Mouse (Mus musculus): Measurements from ENCODE around the gene Ifitm2. TPM values are rescaled to one million over a fixed set of nuclear protein-coding genes. Genes with fewer than 3 reads are reported as not detected.
"Not testable (repeated sequence)": the region's sequence is repeated elsewhere in the genome, so short reads cannot be mapped to it uniquely, and the experiment has no call there.

Gene Ifitm2
- polyA plus RNA-seq, 1 experiment from 2014 or later, result 1,542 TPM

- Histone ChIP-seq H3K36me3 (no peaks in the 10 kb centered on the region), H3K4me3 (replicated peaks) (no peak overlapping the region), H3K4me2 (replicated peaks) (no peak overlapping the region), H3K9ac (no peak overlapping the region), H3K4me1 (0 out of 2 replicates have a peak, but pooled peaks cover 8% of the 10 kb centered on the region), H3K9me3 (replicated peaks) (no peaks in the 10 kb centered on the region), H3K27me3 (no peaks in the 10 kb centered on the region), H3K27ac (replicated peaks) (0 out of 2 replicates have a peak overlapping the region, but pooled peaks have one; percentile 53)
- 59% methylated on average over 17 of the region's 17 CpGs for WGBS
- no peak for ATAC-seq (ENCODE audit: insufficient number of reproducible peaks, low FRiP score, low TSS enrichment, low read depth)
Measured at GRCm38 (mm10) chr7:140987182-140988138, 31.7 kb upstream of the Ifitm2 start.

- 86% methylated on average over 7 of the region's 7 CpGs for WGBS
- no peaks in the 10 kb centered on the region for H3K4me1 ChIP-seq
- H3K9ac ChIP-seq, result no peak overlapping the region
- ATAC-seq (ENCODE audit: insufficient number of reproducible peaks, low FRiP score, low TSS enrichment, low read depth), result no peak
- H3K4me3 ChIP-seq (replicated peaks), result no peak overlapping the region
- no peaks in the 10 kb centered on the region for H3K27me3 ChIP-seq
- no peaks in the 10 kb centered on the region for H3K9me3 ChIP-seq (replicated peaks)
- H3K36me3 ChIP-seq, result no peaks in the 10 kb centered on the region
- no peak overlapping the region for H3K27ac ChIP-seq (replicated peaks)
- H3K4me2 ChIP-seq (replicated peaks), result no peak overlapping the region
Measured at GRCm38 (mm10) chr7:140982971-140983370, 27.2 kb upstream of the Ifitm2 start.

GRCm38 (mm10) chr7:140981704-140982103 is 25.9 kb upstream of the Ifitm2 start:
- ATAC-seq (ENCODE audit: insufficient number of reproducible peaks, low FRiP score, low TSS enrichment, low read depth), result no peak
- WGBS, result 79% methylated on average over 8 of the region's 8 CpGs
- H3K9me3 ChIP-seq (replicated peaks), result no peaks in the 10 kb centered on the region

GRCm38 (mm10) chr7:140976720-140977119 is 20.9 kb upstream of the Ifitm2 start:
- not testable (repeated sequence) for H3K9ac ChIP-seq; ATAC-seq (ENCODE audit: insufficient number of reproducible peaks, low FRiP score, low TSS enrichment, low read depth); H3K36me3 ChIP-seq; H3K27me3 ChIP-seq; H3K4me2 ChIP-seq (replicated peaks); H3K4me3 ChIP-seq (replicated peaks); H3K27ac ChIP-seq (replicated peaks); H3K9me3 ChIP-seq (replicated peaks)
- H3K4me1 ChIP-seq, result peaks cover 26% of the 10 kb centered on the region
- WGBS, result 78% methylated on average over 9 of the region's 9 CpGs

More at GRCm38 (mm10) chr7:140981704-140982103, 25.9 kb upstream of the Ifitm2 start:
- H3K4me2 ChIP-seq (replicated peaks), result no peak overlapping the region
- no peaks in the 10 kb centered on the region for H3K27me3 ChIP-seq
- H3K4me1 ChIP-seq, result no peaks in the 10 kb centered on the region
- H3K9ac ChIP-seq, result no peak overlapping the region
- no peak overlapping the region for H3K4me3 ChIP-seq (replicated peaks)
- no peaks in the 10 kb centered on the region for H3K36me3 ChIP-seq
- H3K27ac ChIP-seq (replicated peaks), result no peak overlapping the region

- Histone ChIP-seq H3K36me3 (no peaks in the 10 kb centered on the region), H3K9ac (no peak overlapping the region), H3K4me1 (peaks cover 37% of the 10 kb centered on the region), H3K27me3 (no peaks in the 10 kb centered on the region), H3K4me2 (replicated peaks) (no peak overlapping the region), H3K4me3 (replicated peaks) (no peak overlapping the region), H3K9me3 (replicated peaks) (no peaks in the 10 kb centered on the region), H3K27ac (replicated peaks) (0 out of 2 replicates have a peak overlapping the region, but pooled peaks have one; percentile 14)
- ATAC-seq (ENCODE audit: insufficient number of reproducible peaks, low FRiP score, low TSS enrichment, low read depth), result no peak
- 42% methylated on average over 3 of the region's 3 CpGs for WGBS
Measured at GRCm38 (mm10) chr7:140975465-140975864, 19.7 kb upstream of the Ifitm2 start.

GRCm38 (mm10) chr7:140974940-140975339 is 19.2 kb upstream of the Ifitm2 start:
- Histone ChIP-seq H3K9me3 (replicated peaks) (no peaks in the 10 kb centered on the region), H3K27me3 (no peaks in the 10 kb centered on the region), H3K4me1 (peaks cover 37% of the 10 kb centered on the region), H3K9ac (no peak overlapping the region), H3K27ac (replicated peaks) (0 out of 2 replicates have a peak overlapping the region, but pooled peaks have one; percentile 14), H3K36me3 (no peaks in the 10 kb centered on the region), H3K4me3 (replicated peaks) (no peak overlapping the region), H3K4me2 (replicated peaks) (no peak overlapping the region)
- WGBS, result 30% methylated on average over 9 of the region's 9 CpGs
- ATAC-seq (ENCODE audit: insufficient number of reproducible peaks, low FRiP score, low TSS enrichment, low read depth), result no peak

GRCm38 (mm10) chr7:140973396-140974165 is 17.8 kb upstream of the Ifitm2 start:
- ATAC-seq (ENCODE audit: insufficient number of reproducible peaks, low FRiP score, low TSS enrichment, low read depth), result no peak
- Histone ChIP-seq H3K27ac (replicated peaks) (peak overlapping the region; percentile 83), H3K36me3 (no peaks in the 10 kb centered on the region), H3K27me3 (no peaks in the 10 kb centered on the region), H3K4me3 (replicated peaks) (no peak overlapping the region), H3K4me2 (replicated peaks) (0 out of 2 replicates have a peak overlapping the region, but pooled peaks have one; percentile 3), H3K9me3 (replicated peaks) (no peaks in the 10 kb centered on the region), H3K4me1 (peaks cover 37% of the 10 kb centered on the region), H3K9ac (no peak overlapping the region)
- WGBS, result 28% methylated on average over 14 of the region's 14 CpGs

- Histone ChIP-seq H3K27me3 (no peaks in the 10 kb centered on the region), H3K9me3 (replicated peaks) (no peaks in the 10 kb centered on the region), H3K36me3 (no peaks in the 10 kb centered on the region), H3K9ac (no peak overlapping the region), H3K4me1 (peaks cover 49% of the 10 kb centered on the region), H3K4me3 (replicated peaks) (no peak overlapping the region), H3K27ac (replicated peaks) (peak overlapping the region; percentile 84), H3K4me2 (replicated peaks) (peak overlapping the region; percentile 17)
- WGBS, result 41% methylated on average over 8 of the region's 8 CpGs
- ATAC-seq (ENCODE audit: insufficient number of reproducible peaks, low FRiP score, low TSS enrichment, low read depth), result peak; percentile 12; the same call in 1 of the 2 replicates
Measured at GRCm38 (mm10) chr7:140971479-140972171, 15.8 kb upstream of the Ifitm2 start.

- Histone ChIP-seq H3K9ac (no peak overlapping the region), H3K27ac (replicated peaks) (peak overlapping the region; percentile 84), H3K36me3 (no peaks in the 10 kb centered on the region), H3K27me3 (no peaks in the 10 kb centered on the region), H3K4me2 (replicated peaks) (no peak overlapping the region), H3K9me3 (replicated peaks) (no peaks in the 10 kb centered on the region), H3K4me3 (replicated peaks) (no peak overlapping the region), H3K4me1 (peaks cover 49% of the 10 kb centered on the region)
- WGBS, result 44% methylated on average over 7 of the region's 7 CpGs
- no peak for ATAC-seq (ENCODE audit: insufficient number of reproducible peaks, low FRiP score, low TSS enrichment, low read depth)
Measured at GRCm38 (mm10) chr7:140970931-140971330, 15.1 kb upstream of the Ifitm2 start.

GRCm38 (mm10) chr7:140968710-140969109 is 12.9 kb upstream of the Ifitm2 start:
- Histone ChIP-seq H3K4me2 (replicated peaks) (peak overlapping the region; percentile 39), H3K4me1 (peaks cover 35% of the 10 kb centered on the region), H3K4me3 (replicated peaks) (peak overlapping the region; percentile 26)
- not testable (repeated sequence) for H3K27ac ChIP-seq (replicated peaks); ATAC-seq (ENCODE audit: insufficient number of reproducible peaks, low FRiP score, low TSS enrichment, low read depth); H3K36me3 ChIP-seq; H3K9me3 ChIP-seq (replicated peaks); H3K9ac ChIP-seq; H3K27me3 ChIP-seq
- 42% methylated on average over 3 of the region's 3 CpGs for WGBS
